ENCODE assay signal across 8 mouse cellular contexts in the genomic region with DNA sequence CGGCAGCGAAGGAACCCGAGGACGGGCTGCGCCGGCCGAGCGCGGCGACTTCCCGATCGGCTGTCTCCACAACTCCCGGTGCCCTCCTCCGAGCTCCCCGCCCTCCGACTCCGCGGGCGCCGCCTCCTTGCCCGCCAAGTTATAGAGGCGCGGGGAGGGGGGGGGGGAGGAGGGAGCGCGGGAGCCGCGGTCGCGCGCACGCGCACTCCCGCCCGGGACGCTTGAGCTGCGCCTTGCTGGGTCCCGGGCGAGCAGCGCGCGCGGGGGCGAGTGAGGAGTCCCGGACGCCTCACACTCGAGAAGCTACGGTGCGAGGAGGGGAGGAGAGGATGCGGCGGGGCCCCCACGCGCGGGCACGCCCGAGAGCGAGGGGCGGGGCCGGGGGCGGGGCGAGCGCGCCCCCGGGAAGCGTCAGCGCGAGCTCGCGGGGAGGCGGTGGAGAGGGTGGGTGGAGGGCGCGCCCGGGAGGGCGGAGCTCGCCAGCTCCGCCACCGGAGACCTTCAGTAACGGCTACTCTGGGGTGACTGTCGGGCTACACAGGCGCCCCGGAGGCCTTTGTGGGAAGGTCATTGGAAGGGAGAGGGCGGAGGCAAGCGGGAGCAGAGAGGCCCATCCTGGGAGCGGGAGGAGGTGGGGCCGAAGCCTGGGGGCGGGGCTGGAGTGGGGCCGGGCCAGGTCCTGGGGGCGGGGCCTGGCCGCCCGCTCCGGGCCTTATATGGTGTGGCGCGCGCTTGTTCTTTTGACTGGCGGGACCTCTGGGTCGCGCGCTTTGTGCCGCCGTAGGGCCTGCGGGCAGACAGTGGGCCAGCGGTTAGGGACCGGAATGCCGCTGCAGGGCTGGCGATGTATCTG. TPM values are rescaled to one million over a fixed set of nuclear protein-coding genes. Genes with fewer than 3 reads are reported as not detected.
DNase-seq lines count a peak whose midpoint lies in the region; ATAC-seq and TF ChIP-seq lines count a peak whose summit lies in the region.

A gene (minus strand): TSS at position 112 of the 853 bp plus-strand sequence.

- no peak; the same call in 1 of the 2 replicates for TF ChIP-seq CTCF in liver, embryonic 14.5 days (IDR thresholded peaks at IDR 0.05; ENCODE audit: low read depth)

- no peaks in the 10 kb centered on the region for H3K36me3 ChIP-seq in forebrain, embryonic 11.5 days (ENCODE audit: control insufficient read depth, insufficient read depth, low read length)
- H3K36me3 ChIP-seq in heart, embryonic 16.5 days (ENCODE audit: control insufficient read depth, insufficient read depth), result no peaks in the 10 kb centered on the region
- no peaks in the 10 kb centered on the region for H3K36me3 ChIP-seq in liver, embryonic 14.5 days (replicated peaks; ENCODE audit: control insufficient read depth, insufficient read depth, low read depth)
- H3K36me3 ChIP-seq in stomach, embryonic 15.5 days, result no peaks in the 10 kb centered on the region

- ATAC-seq in forebrain, embryonic 11.5 days (replicated peaks; ENCODE audit: low FRiP score), result peak; percentile 91
- ATAC-seq in heart, embryonic 16.5 days (replicated peaks; ENCODE audit: extremely low read depth, insufficient read depth, low FRiP score), result peak; percentile 85
- peak; percentile 82 for ATAC-seq in liver, embryonic 14.5 days (ENCODE audit: insufficient read depth)
- peak; percentile 91 for ATAC-seq in stomach, embryonic 15.5 days (ENCODE audit: insufficient read depth, low FRiP score, low read depth)

- no peaks in the 10 kb centered on the region for H3K27me3 ChIP-seq in forebrain, embryonic 11.5 days (ENCODE audit: control insufficient read depth, insufficient read depth, low read length)
- H3K27me3 ChIP-seq in heart, embryonic 16.5 days (ENCODE audit: control insufficient read depth, insufficient read depth, low read length), result no peaks in the 10 kb centered on the region
- no peaks in the 10 kb centered on the region for H3K27me3 ChIP-seq in liver, embryonic 14.5 days (ENCODE audit: control insufficient read depth, insufficient read depth, low read length)
- no peaks in the 10 kb centered on the region for H3K27me3 ChIP-seq in stomach, embryonic 15.5 days (replicated peaks)

- DNase-seq in CD8-positive naive resting alpha-beta T cell, adult 2 months (ENCODE audit: low read depth in 2 of 2, low spot score in 2 of 2), result peak; percentile 88 to 90
- peak; percentile 80 for DNase-seq in c-Kit-positive CD71-positive TER-119-negative erythroid progenitor cells, embryonic 14.5 days (ENCODE audit: low read depth)
- peak; percentile 97 for DNase-seq in forebrain, embryonic 11.5 days (ENCODE audit: low spot score)
- DNase-seq in kidney, postnatal 36 days, result peak; percentile 95 to 97
- DNase-seq in liver, embryonic 14.5 days (ENCODE audit: low read depth in 3 of 3, low spot score in 3 of 3), result peak; percentile 84 to 87 (median 87)
- peak; percentile 94 for DNase-seq in neural tube, embryonic 10.5 days (ENCODE audit: extremely low spot score, low spot score)

- peaks cover 4% of the 10 kb centered on the region; the same call in 1 of the 2 replicates for H3K4me1 ChIP-seq in forebrain, embryonic 11.5 days (replicated peaks; ENCODE audit: control insufficient read depth, insufficient read depth, low read length)
- peaks cover 19% of the 10 kb centered on the region for H3K4me1 ChIP-seq in heart, embryonic 16.5 days (ENCODE audit: control insufficient read depth, insufficient read depth, low read length)
- H3K4me1 ChIP-seq in liver, embryonic 14.5 days (replicated peaks; ENCODE audit: control insufficient read depth in 2 of 2, insufficient read depth in 2 of 2, low read length in 1 of 2), result peaks cover 12 to 20% of the 10 kb centered on the region in 2 experiments
- H3K4me1 ChIP-seq in stomach, embryonic 15.5 days, result peaks cover 6% of the 10 kb centered on the region; the same call in 1 of the 2 replicates

- H3K4me2 ChIP-seq in forebrain, embryonic 11.5 days (ENCODE audit: low read depth, low read length, severe bottlenecking), result peak within 1 kb of the TSS; percentile 90
- H3K4me2 ChIP-seq in heart, embryonic 16.5 days (ENCODE audit: low read depth, low read length), result peak within 1 kb of the TSS; percentile 89
- peak within 1 kb of the TSS; percentile 98 for H3K4me2 ChIP-seq in liver, embryonic 14.5 days (ENCODE audit: low read depth)
- H3K4me2 ChIP-seq in stomach, embryonic 15.5 days, result peak within 1 kb of the TSS; percentile 87

- peak within 1 kb of the TSS; percentile 90 for H3K27ac ChIP-seq in forebrain, embryonic 11.5 days (ENCODE audit: low read depth, low read length)
- H3K27ac ChIP-seq in heart, embryonic 16.5 days (ENCODE audit: low read length), result peak within 1 kb of the TSS; percentile 94
- peak within 1 kb of the TSS; percentile 84 for H3K27ac ChIP-seq in liver, embryonic 14.5 days
- H3K27ac ChIP-seq in stomach, embryonic 15.5 days, result peak within 1 kb of the TSS; percentile 99

- peak within 1 kb of the TSS; percentile 72 for H3K4me3 ChIP-seq in forebrain, embryonic 11.5 days (ENCODE audit: low read depth, low read length)
- H3K4me3 ChIP-seq in heart, embryonic 16.5 days (ENCODE audit: low read length), result peak within 1 kb of the TSS; percentile 72
- H3K4me3 ChIP-seq in liver, embryonic 14.5 days (ENCODE audit: insufficient read depth in 1 of 2, low read depth in 2 of 2, low read length in 2 of 2), result peak within 1 kb of the TSS; percentile 67 to 88
- H3K4me3 ChIP-seq in stomach, embryonic 15.5 days (replicated peaks), result peak within 1 kb of the TSS; percentile 70

- H3K9ac ChIP-seq in forebrain, embryonic 11.5 days (ENCODE audit: low read length), result peak within 1 kb of the TSS; percentile 81
- peak within 1 kb of the TSS; percentile 95 for H3K9ac ChIP-seq in heart, embryonic 16.5 days (ENCODE audit: low read length)
- peak within 1 kb of the TSS; percentile 89 for H3K9ac ChIP-seq in liver, embryonic 14.5 days (replicated peaks)
- peak within 1 kb of the TSS; percentile 91 for H3K9ac ChIP-seq in stomach, embryonic 15.5 days

- no peaks in the 10 kb centered on the region for H3K9me3 ChIP-seq in forebrain, embryonic 11.5 days (ENCODE audit: control insufficient read depth, low read length)
- H3K9me3 ChIP-seq in heart, embryonic 16.5 days (replicated peaks; ENCODE audit: control insufficient read depth, low read length), result no peaks in the 10 kb centered on the region
- no peaks in the 10 kb centered on the region for H3K9me3 ChIP-seq in liver, embryonic 14.5 days (ENCODE audit: control insufficient read depth, low read length)
- H3K9me3 ChIP-seq in stomach, embryonic 15.5 days, result no peaks in the 10 kb centered on the region

- WGBS in forebrain, embryonic 11.5 days, result under 1% methylated on average over 68 of the region's 104 CpGs
- WGBS in heart, embryonic 16.5 days, result under 1% methylated on average over 51 of the region's 104 CpGs
- WGBS in liver, embryonic 14.5 days (ENCODE audit: insufficient replicate concordance), result under 1% methylated on average over 81 of the region's 104 CpGs
- WGBS in stomach, embryonic 15.5 days, result under 1% methylated on average over 70 of the region's 104 CpGs

- TF ChIP-seq EP300 in liver, embryonic 14.5 days (IDR thresholded peaks at IDR 0.05; ENCODE audit: low read depth), result no peak

RNA-seq across cellular contexts. Expression of the gene that starts here (rescaled TPM):
- polyA plus RNA-seq in forebrain, embryonic 11.5 days (2014; fragmentation: Nextera tagmentation; extraction: Ambion mirVana), result 21.8 and 25.3 TPM in 2 replicates
- 8.7 and 9.5 TPM in 2 replicates for polyA plus RNA-seq in heart, embryonic 16.5 days (2015; fragmentation: Nextera tagmentation; extraction: Ambion mirVana)
- 5.8 and 7.9 TPM in 2 replicates for polyA plus RNA-seq in liver, embryonic 14.5 days (2012; rRNA removed)
- polyA plus RNA-seq in liver, embryonic 14.5 days (2014; fragmentation: Nextera tagmentation; extraction: Ambion mirVana), result 5.2 and 8.9 TPM in 2 replicates
- 23.0 and 24.5 TPM in 2 replicates for polyA plus RNA-seq in stomach, embryonic 15.5 days (2015; fragmentation: Nextera tagmentation; extraction: Ambion mirVana)

Comparison
In these comparisons a context has a peak if more than half of its experiments do, and no peak if none do; other contexts are left out.
1. Peak in every context shown above with its lines: DNase-seq, ATAC-seq, H3K4me3 ChIP-seq and H3K27ac ChIP-seq.